Mouse (Mus musculus) MEL (cell line): Measurements from ENCODE around the gene Irf2bp1. TPM values are rescaled to one million over a fixed set of nuclear protein-coding genes. Genes with fewer than 3 reads are reported as not detected.

Source experiments
- DNase-seq: peaks from one replicate; pipeline ENCODE4 v3.0.0; 2011; ENCODE audit warnings: low read depth, low spot score
- H3K27ac ChIP-seq: 2 replicates; pipeline ENCODE4 v1.5.1; 2012; ENCODE audit warnings: low read depth, mild to moderate bottlenecking, control low read depth, low read length, moderate library complexity; ENCODE audit not compliant: control insufficient read depth
- H3K27me3 ChIP-seq, 2 experiments: fragments of 150-350 bp in 1 of 2; sonication (generic) in 1 of 2; 2 replicates each; pipeline ENCODE4 v1.6.1; 2012; ENCODE audit warnings: low read length in 2 of 2, mild to moderate bottlenecking in 2 of 2, improper control_type of control experiment in 1 of 2, moderate library complexity in 1 of 2; ENCODE audit not compliant: insufficient read depth in 2 of 2, control insufficient read depth in 1 of 2
- H3K36me3 ChIP-seq, 2 experiments: 2 replicates each; pipeline ENCODE4 v1.6.1; 2012 to 2014; ENCODE audit warnings: low read length in 2 of 2, improper control_type of control experiment in 1 of 2, inconsistent platforms in 1 of 2, mild to moderate bottlenecking in 1 of 2; ENCODE audit not compliant: insufficient read depth in 2 of 2, control insufficient read depth in 1 of 2
- H3K4me1 ChIP-seq, 2 experiments: fragments of 150-350 bp in 1 of 2; sonication (generic) in 1 of 2; 2 replicates each; pipeline ENCODE4 v1.6.1; 2012; ENCODE audit warnings: low read length in 2 of 2, improper control_type of control experiment in 1 of 2, mild to moderate bottlenecking in 1 of 2; ENCODE audit not compliant: insufficient read depth in 2 of 2, control insufficient read depth in 1 of 2
- H3K4me3 ChIP-seq, 2 experiments: fragments of 150-350 bp in 1 of 2; sonication (generic) in 1 of 2; 2 replicates each; pipeline ENCODE4 v1.5.1; 2012; ENCODE audit warnings: low read depth in 2 of 2, low read length in 2 of 2, mild to moderate bottlenecking in 2 of 2, moderate library complexity in 2 of 2, control low read depth in 1 of 2, improper control_type of control experiment in 1 of 2; ENCODE audit not compliant: control insufficient read depth in 1 of 2, insufficient read depth in 1 of 2
- H3K79me2 ChIP-seq: 2 replicates; pipeline ENCODE4 v1.6.1; 2012; ENCODE audit warnings: mild to moderate bottlenecking, low read length, moderate library complexity; ENCODE audit not compliant: control insufficient read depth, poor library complexity, insufficient read depth
- H3K9ac ChIP-seq: 2 replicates; pipeline ENCODE4 v1.6.1; 2012; ENCODE audit warnings: low read depth, mild to moderate bottlenecking, control low read depth, low read length, moderate library complexity; ENCODE audit not compliant: control insufficient read depth, poor library complexity, severe bottlenecking
- H3K9me3 ChIP-seq: fragments of 150-350 bp; sonication (generic); replicated peaks from 2 replicates; pipeline ENCODE4 v1.6.1; 2012; ENCODE audit warnings: mild to moderate bottlenecking, low read length, improper control_type of control experiment, moderate library complexity; ENCODE audit not compliant: insufficient read depth
- BHLHE40 ChIP-seq: IDR thresholded peaks from 2 replicates; pipeline ENCODE4 v1.6.1; 2012; ENCODE audit warnings: low read depth, mild to moderate bottlenecking, inconsistent platforms, low read length, improper control_type of control experiment, borderline replicate concordance
- CTCF ChIP-seq, 3 experiments: IDR thresholded peaks in 2 of 3; conservative IDR thresholded peaks in 1 of 3; 2 replicates each; pipeline ENCODE4 v1.5.1; 2011 to 2012; ENCODE audit warnings: low read length in 3 of 3, low read depth in 2 of 3, mild to moderate bottlenecking in 2 of 3, improper control_type of control experiment in 1 of 3, inconsistent platforms in 1 of 3, mixed read lengths in 1 of 3, moderate library complexity in 1 of 3; ENCODE audit not compliant: control insufficient read depth in 1 of 3, insufficient read depth in 1 of 3, poor library complexity in 1 of 3, severe bottlenecking in 1 of 3
- E2F4 ChIP-seq: IDR thresholded peaks from 2 replicates; pipeline ENCODE4 v1.6.1; 2011; ENCODE audit warnings: low read depth, low read length, improper control_type of control experiment, borderline replicate concordance
- ELF1 ChIP-seq: IDR thresholded peaks from 2 replicates; pipeline ENCODE4 v1.6.1; 2014; ENCODE audit warnings: low read depth, mild to moderate bottlenecking, inconsistent platforms, low read length, improper control_type of control experiment, moderate library complexity
- ETS1 ChIP-seq: IDR thresholded peaks from 2 replicates; pipeline ENCODE4 v1.6.1; 2012; ENCODE audit warnings: low read depth, mild to moderate bottlenecking, inconsistent platforms, low read length, improper control_type of control experiment, moderate library complexity
- HCFC1 ChIP-seq: IDR thresholded peaks from 2 replicates; pipeline ENCODE4 v1.6.1; 2012; ENCODE audit warnings: low read depth, mild to moderate bottlenecking, inconsistent platforms, low read length, improper control_type of control experiment, moderate library complexity
- KAT2A ChIP-seq: conservative IDR thresholded peaks from 2 replicates; pipeline ENCODE4 v1.6.1; 2012; ENCODE audit warnings: low read depth, low read length, improper control_type of control experiment, inconsistent platforms
- MAX ChIP-seq: IDR thresholded peaks from 2 replicates; pipeline ENCODE4 v1.6.1; 2011; ENCODE audit warnings: low read length, improper control_type of control experiment
- MXI1 ChIP-seq: IDR thresholded peaks from 2 replicates; pipeline ENCODE4 v1.6.1; 2011; ENCODE audit warnings: mild to moderate bottlenecking, low read depth, low read length, improper control_type of control experiment
- NRF1 ChIP-seq: IDR thresholded peaks from 2 replicates; pipeline ENCODE4 v1.6.1; 2014; ENCODE audit warnings: low read depth, mild to moderate bottlenecking, inconsistent platforms, low read length, improper control_type of control experiment, moderate library complexity; ENCODE audit not compliant: poor library complexity, insufficient read depth, severe bottlenecking
- POLR2AphosphoS2 ChIP-seq: IDR thresholded peaks from 2 replicates; pipeline ENCODE4 v1.6.1; 2011; ENCODE audit warnings: low read length, improper control_type of control experiment
- RCOR1 ChIP-seq: IDR thresholded peaks from 2 replicates; pipeline ENCODE4 v1.6.1; 2012; ENCODE audit warnings: low read depth, mild to moderate bottlenecking, inconsistent platforms, low read length, improper control_type of control experiment
- TCF12 ChIP-seq: IDR thresholded peaks from 2 replicates; pipeline ENCODE4 v1.6.1; 2014; ENCODE audit warnings: low read depth, mild to moderate bottlenecking, inconsistent platforms, low read length, improper control_type of control experiment, moderate library complexity
- UBTF ChIP-seq: IDR thresholded peaks from 2 replicates; pipeline ENCODE4 v1.6.1; 2012; ENCODE audit warnings: low read depth, mild to moderate bottlenecking, inconsistent platforms, low read length, improper control_type of control experiment, moderate library complexity, borderline replicate concordance; ENCODE audit not compliant: insufficient read depth
- USF1 ChIP-seq: IDR thresholded peaks from 2 replicates; pipeline ENCODE4 v1.6.1; 2014; ENCODE audit warnings: low read depth, mild to moderate bottlenecking, inconsistent platforms, low read length, improper control_type of control experiment, moderate library complexity
- ZMIZ1 ChIP-seq: IDR thresholded peaks from 2 replicates; pipeline ENCODE4 v1.6.1; 2012; ENCODE audit warnings: low read depth, mild to moderate bottlenecking, inconsistent platforms, low read length, improper control_type of control experiment, moderate library complexity
- polyA plus RNA-seq, 2 experiments: library from polyadenylated mRNA; stranded (reverse) in 1 of 2; unstranded in 1 of 2; fragments of >175 nt in 1 of 2; fragments of >200 nt in 1 of 2; gene quantifications; 2 replicates each; pipeline versions ENCODE4 v1.2.1 to v1.2.4; 2012; ENCODE audit warnings: low replicate concordance in 2 of 2, low read depth in 1 of 2; ENCODE audit not compliant: insufficient read length in 2 of 2, insufficient read depth in 1 of 2, missing spikeins in 1 of 2
- total RNA-seq: library from RNA; depleted of rRNA; stranded (reverse); fragments of 300-350 nt; gene quantifications from 2 replicates; pipeline ENCODE4 v1.2.3, GENCODE M21; 2012

The Irf2bp1 gene
- total and polyA plus RNA-seq, 3 experiments = 33.1 to 41.1 TPM; not detected in 1

DNA sequence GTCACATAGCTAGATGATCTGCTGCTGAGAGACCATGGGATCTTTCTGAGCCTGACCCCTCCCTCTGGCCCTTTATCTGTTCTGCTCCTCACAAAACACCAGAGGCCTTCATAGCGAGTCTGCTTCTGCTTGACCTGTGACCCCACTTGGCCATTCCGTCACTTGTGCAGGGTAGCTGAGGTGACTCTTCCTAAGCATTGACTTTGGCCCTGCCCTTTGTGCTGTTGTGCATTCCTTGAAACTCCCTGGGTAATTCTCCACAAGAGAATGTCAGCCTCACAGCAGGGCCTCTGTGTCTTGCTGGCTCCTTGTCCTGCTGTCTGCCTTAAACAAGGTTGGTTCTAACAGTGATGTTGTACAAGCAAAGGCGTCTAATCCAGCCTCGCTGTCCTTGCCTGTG is 27.8 kb downstream of the Irf2bp1 start:
- peaks cover under 1% of the 10 kb centered on the region; the same call in 1 of the 2 replicates for H3K79me2 ChIP-seq
- H3K36me3 ChIP-seq = peaks cover 9 to 10% of the 10 kb centered on the region in 2 experiments
- H3K9me3 ChIP-seq = no peaks in the 10 kb centered on the region
- H3K27ac ChIP-seq = no peak overlapping the region
- no peaks in the 10 kb centered on the region for H3K27me3 ChIP-seq
- peaks cover 5 to 7% of the 10 kb centered on the region in 2 experiments; a peak in 3 of 4 replicates for H3K4me1 ChIP-seq
- no peak overlapping the region for H3K4me3 ChIP-seq
- TF ChIP-seq USF1 (no peak), BHLHE40 (no peak), E2F4 (no peak), ELF1 (no peak), RCOR1 (no peak), ZMIZ1 (no peak), NRF1 (no peak), POLR2AphosphoS2 (no peak), KAT2A (no peak), HCFC1 (no peak), UBTF (no peak), ETS1 (no peak), MAX (no peak), TCF12 (no peak), CTCF (IDR thresholded peaks at IDR 0.05 in 2 of 3, conservative IDR thresholded peaks at IDR 0.05 in 1 of 3; ENCODE audit: control insufficient read depth in 1 of 3, insufficient read depth in 1 of 3, low read depth in 2 of 3, low read length in 3 of 3, poor library complexity in 1 of 3, severe bottlenecking in 1 of 3) (no peak), MXI1 (no peak)
- no peak for DNase-seq
- H3K9ac ChIP-seq = no peak overlapping the region

DNA sequence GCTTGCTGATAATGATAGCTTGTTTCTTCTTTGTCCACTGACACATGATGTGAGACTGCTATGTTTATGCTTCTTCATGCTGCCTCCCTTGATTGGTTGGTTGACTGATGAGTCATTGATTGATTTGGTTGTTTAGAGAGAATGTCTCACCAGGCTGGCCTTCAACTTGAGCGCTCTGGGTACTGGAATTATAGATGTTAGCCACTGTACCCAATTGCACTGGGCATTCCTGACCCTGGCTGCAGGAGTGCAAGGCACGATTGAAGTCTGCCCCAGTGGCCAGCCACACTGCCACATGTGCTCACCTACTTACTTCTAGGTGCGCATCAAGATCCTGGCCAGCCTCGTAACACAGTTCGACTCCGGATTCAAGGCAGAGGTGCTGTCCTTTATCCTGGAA is 40.8 kb downstream of the Irf2bp1 start:
- H3K9ac ChIP-seq = no peak overlapping the region
- no peaks in the 10 kb centered on the region for H3K4me1 ChIP-seq
- no peaks in the 10 kb centered on the region for H3K79me2 ChIP-seq
- H3K27me3 ChIP-seq = no peaks in the 10 kb centered on the region
- H3K27ac ChIP-seq = no peak overlapping the region
- H3K4me3 ChIP-seq = no peak overlapping the region
- no peak for DNase-seq
- H3K9me3 ChIP-seq = no peaks in the 10 kb centered on the region
- no peak for TF ChIP-seq ZMIZ1
- H3K36me3 ChIP-seq = peaks cover 0 to 5% of the 10 kb centered on the region in 2 experiments; a peak in 1 of 4 replicates
